Mouse (Mus musculus) kidney, postnatal 4 days (tissue): ENCODE measurements at regions not wholly inside any gene's neighbourhood (a gene's known extent, or its start where the extent isn't known, plus 50 kb on each side); places are given as distances from the start of the nearest gene placed in this dataset.

Source experiments
- DNase-seq, 2 experiments: peaks; one replicate each; pipeline ENCODE4 v3.0.0; 2021; ENCODE audit warnings: mixed read lengths in 2 of 2

GRCm38 (mm10) chr13:59393231-59393938 lies 191.6 kb downstream of the Agtpbp1 start:
- no peak for DNase-seq

GRCm38 (mm10) chr13:59392828-59393227 lies 192.2 kb downstream of the Agtpbp1 start:
- no peak for DNase-seq

- no peak for DNase-seq
Measured at GRCm38 (mm10) chr13:59387627-59388325, 197.3 kb downstream of the Agtpbp1 start.

GRCm38 (mm10) chr13:59386935-59387540 lies 198.0 kb downstream of the Agtpbp1 start:
- DNase-seq, result no peak

- no peak for DNase-seq
Measured at GRCm38 (mm10) chr13:59385824-59386223, 199.2 kb downstream of the Agtpbp1 start.

- DNase-seq, result no peak
Measured at GRCm38 (mm10) chr13:59370141-59370816, 214.7 kb downstream of the Agtpbp1 start.

GRCm38 (mm10) chr13:59368550-59369449 lies 216.2 kb downstream of the Agtpbp1 start:
- peak; percentile 9 to 24 for DNase-seq

GRCm38 (mm10) chr13:59365460-59365859 lies 219.6 kb downstream of the Agtpbp1 start:
- DNase-seq, result peak; percentile 89

GRCm38 (mm10) chr13:59363428-59363827 lies 221.6 kb downstream of the Agtpbp1 start:
- peak in 1 of 2 experiments; percentile 15 for DNase-seq

- no peak for DNase-seq
Measured at GRCm38 (mm10) chr13:59361323-59361722, 223.7 kb downstream of the Agtpbp1 start.

GRCm38 (mm10) chr13:59360026-59360425 lies 225.0 kb downstream of the Agtpbp1 start:
- DNase-seq, result no peak

- no peak for DNase-seq
Measured at GRCm38 (mm10) chr13:59358421-59358820, 226.6 kb downstream of the Agtpbp1 start.

GRCm38 (mm10) chr13:59351461-59351860 lies 233.6 kb downstream of the Agtpbp1 start:
- peak; percentile 32 to 37 for DNase-seq

GRCm38 (mm10) chr13:59350613-59351150 lies 234.3 kb downstream of the Agtpbp1 start:
- peak in 1 of 2 experiments; percentile 15 for DNase-seq

GRCm38 (mm10) chr13:59348510-59348909 lies 236.5 kb downstream of the Agtpbp1 start:
- no peak for DNase-seq

- DNase-seq, result peak; percentile 65 to 69
Measured at GRCm38 (mm10) chr13:59341871-59342270, 243.2 kb downstream of the Agtpbp1 start.

- no peak for DNase-seq
Measured at GRCm38 (mm10) chr13:59338436-59338835, 246.6 kb downstream of the Agtpbp1 start.

GRCm38 (mm10) chr13:59323933-59324332 lies 261.1 kb downstream of the Agtpbp1 start:
- no peak for DNase-seq

GRCm38 (mm10) chr13:59323441-59323840 lies 261.6 kb downstream of the Agtpbp1 start:
- peak; percentile 63 to 68 for DNase-seq

- no peak for DNase-seq
Measured at GRCm38 (mm10) chr13:59320261-59320660, 264.8 kb downstream of the Agtpbp1 start.

- DNase-seq, result no peak
Measured at GRCm38 (mm10) chr13:59317458-59318005, 267.5 kb downstream of the Agtpbp1 start.
